Mouse (Mus musculus): Measurements from ENCODE around the gene Krtap26-1. TPM values are rescaled to one million over a fixed set of nuclear protein-coding genes. Genes with fewer than 3 reads are reported as not detected.

Gene Krtap26-1
- not detected in 2 replicates for polyA plus RNA-seq (2016; fragmentation: Nextera tagmentation; extraction: Ambion mirVana)

DNA sequence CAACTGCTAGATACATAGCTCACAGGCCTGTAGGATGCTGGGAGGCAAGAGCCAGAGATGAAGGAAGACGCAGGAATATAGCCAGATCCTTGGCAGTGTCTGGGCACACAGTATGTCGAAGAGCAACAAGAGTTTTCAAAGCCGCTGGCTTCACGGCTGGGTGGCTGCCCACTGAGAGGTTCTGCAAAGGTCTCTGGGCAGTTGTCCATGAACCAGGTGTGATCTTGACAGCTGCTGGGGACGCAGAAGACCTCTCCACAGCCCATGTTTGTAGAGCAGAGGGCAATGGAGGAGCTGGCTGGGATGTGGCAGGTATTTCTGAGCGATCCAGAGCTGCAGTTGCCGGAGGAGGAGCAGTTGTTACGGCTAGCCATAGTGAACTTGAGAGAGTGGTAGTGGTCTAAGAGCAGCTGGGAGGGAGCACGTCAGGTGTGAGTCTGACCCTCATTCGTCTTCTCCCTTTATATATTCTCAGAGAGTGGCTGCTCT, at the start of gene Krtap26-1:
Krtap26-1 (minus strand) TSS at position 439 of the 489 bp plus-strand sequence.
- 93% methylated on average over 10 of the region's 10 CpGs for WGBS
- DNase-seq (ENCODE audit: extremely low spot score, low spot score): no peak
- Histone ChIP-seq H3K27me3 (ENCODE audit: poor library complexity, severe bottlenecking) (no peaks in the 10 kb centered on the region), H3K9me3 (no peaks in the 10 kb centered on the region), H3K4me1 (0 out of 2 replicates have a peak, but pooled peaks cover 4% of the 10 kb centered on the region), H3K27ac (no peak within 1 kb of the TSS), H3K4me3 (no peak within 1 kb of the TSS), H3K36me3 (replicated peaks) (no peaks in the 10 kb centered on the region)

DNA sequence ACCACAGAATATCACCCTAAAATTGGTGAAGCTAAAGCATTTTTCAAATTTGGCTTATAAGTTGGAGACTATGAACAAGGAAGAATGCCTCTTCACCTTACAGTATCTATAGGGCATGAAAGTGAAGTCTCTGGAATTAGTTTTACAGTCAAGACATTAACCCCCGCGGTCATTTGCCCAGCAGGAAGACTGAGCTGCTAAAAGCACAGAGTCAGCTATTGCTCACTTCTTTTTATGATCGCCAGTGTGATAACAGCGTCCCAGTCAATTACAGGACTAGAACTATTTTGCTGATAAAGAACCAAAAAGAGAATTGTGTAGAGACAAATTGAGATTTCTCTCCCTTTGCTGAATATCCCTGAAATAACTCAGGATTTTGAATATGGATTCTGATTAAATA, 48.7 kb upstream of the Krtap26-1 start:
- Histone ChIP-seq H3K9me3 (no peaks in the 10 kb centered on the region), H3K27me3 (ENCODE audit: poor library complexity, severe bottlenecking) (no peaks in the 10 kb centered on the region), H3K4me1 (no peaks in the 10 kb centered on the region), H3K4me3 (no peak overlapping the region), H3K27ac (no peak overlapping the region), H3K36me3 (replicated peaks) (no peaks in the 10 kb centered on the region)
- WGBS: 88% methylated on average over 4 of the region's 4 CpGs
- DNase-seq (ENCODE audit: extremely low spot score, low spot score): no peak

GRCm38 (mm10) chr16:88681282-88681681, 33.7 kb upstream of the Krtap26-1 start:
- Histone ChIP-seq H3K9me3 (no peaks in the 10 kb centered on the region), H3K36me3 (replicated peaks) (no peaks in the 10 kb centered on the region), H3K27me3 (ENCODE audit: poor library complexity, severe bottlenecking) (no peaks in the 10 kb centered on the region), H3K27ac (no peak overlapping the region), H3K4me1 (peaks cover 3% of the 10 kb centered on the region; the same call in 1 of the 2 replicates), H3K4me3 (no peak overlapping the region)
- no peak for DNase-seq (ENCODE audit: extremely low spot score, low spot score)
- 50% methylated on average over 2 of the region's 2 CpGs for WGBS

- DNase-seq (ENCODE audit: extremely low spot score, low spot score): no peak
- Histone ChIP-seq H3K27ac (no peak overlapping the region), H3K9me3 (no peaks in the 10 kb centered on the region), H3K4me3 (no peak overlapping the region), H3K27me3 (ENCODE audit: poor library complexity, severe bottlenecking) (no peaks in the 10 kb centered on the region), H3K4me1 (peaks cover 3% of the 10 kb centered on the region; the same call in 1 of the 2 replicates), H3K36me3 (replicated peaks) (no peaks in the 10 kb centered on the region)
- WGBS: 90% methylated on average over 6 of the region's 6 CpGs
Observed at GRCm38 (mm10) chr16:88679099-88679498, 31.5 kb upstream of the Krtap26-1 start.

- Histone ChIP-seq H3K36me3 (replicated peaks) (no peaks in the 10 kb centered on the region), H3K4me3 (no peak within 1 kb of the TSS), H3K27me3 (ENCODE audit: poor library complexity, severe bottlenecking) (no peaks in the 10 kb centered on the region), H3K27ac (no peak within 1 kb of the TSS), H3K9me3 (no peaks in the 10 kb centered on the region), H3K4me1 (no peaks in the 10 kb centered on the region)
- 91% methylated on average over 4 of the region's 4 CpGs for WGBS
- no peak for DNase-seq (ENCODE audit: extremely low spot score, low spot score)
Observed at GRCm38 (mm10) chr16:88671571-88671970, 24.0 kb upstream of the Krtap26-1 start, which contains the start of gene Krtap27-1. Gene Krtap27-1, minus strand, starts transcription at chr16:88671671.

- Histone ChIP-seq H3K36me3 (replicated peaks) (no peaks in the 10 kb centered on the region), H3K4me1 (no peaks in the 10 kb centered on the region), H3K27me3 (ENCODE audit: poor library complexity, severe bottlenecking) (no peaks in the 10 kb centered on the region), H3K9me3 (no peaks in the 10 kb centered on the region), H3K4me3 (no peak overlapping the region), H3K27ac (no peak overlapping the region)
- WGBS: 76% methylated on average over 1 of the region's 1 CpGs
- DNase-seq (ENCODE audit: extremely low spot score, low spot score): no peak
Observed at GRCm38 (mm10) chr16:88657426-88657825, 9.8 kb upstream of the Krtap26-1 start.

DNA sequence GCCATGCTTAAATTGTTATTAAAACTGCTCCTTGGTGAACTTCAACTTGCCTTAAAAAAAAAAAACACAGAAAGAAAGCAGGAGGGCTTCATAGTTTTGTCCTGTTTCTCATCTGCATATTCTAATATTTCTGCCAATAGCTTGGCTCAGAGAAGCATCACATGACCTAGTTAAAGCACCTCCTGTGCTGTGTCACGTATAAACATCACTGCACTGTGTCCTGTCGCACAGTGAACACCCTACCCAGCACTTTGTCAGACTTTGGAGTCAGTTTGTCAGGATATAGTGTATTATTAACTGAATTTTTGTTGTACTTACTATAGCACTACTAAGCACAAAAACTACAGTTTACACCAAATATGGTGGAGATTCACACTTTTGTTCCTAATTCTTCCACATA, 4.4 kb upstream of the Krtap26-1 start:
- H3K9me3 ChIP-seq: no peaks in the 10 kb centered on the region
- no peak overlapping the region for H3K27ac ChIP-seq
- no peaks in the 10 kb centered on the region for H3K27me3 ChIP-seq (ENCODE audit: poor library complexity, severe bottlenecking)
- 0 out of 2 replicates have a peak, but pooled peaks cover 3% of the 10 kb centered on the region for H3K4me1 ChIP-seq
- DNase-seq (ENCODE audit: extremely low spot score, low spot score): no peak
- no peaks in the 10 kb centered on the region for H3K36me3 ChIP-seq (replicated peaks)
- WGBS: 83% methylated on average over 2 of the region's 2 CpGs
- H3K4me3 ChIP-seq: no peak overlapping the region

DNA sequence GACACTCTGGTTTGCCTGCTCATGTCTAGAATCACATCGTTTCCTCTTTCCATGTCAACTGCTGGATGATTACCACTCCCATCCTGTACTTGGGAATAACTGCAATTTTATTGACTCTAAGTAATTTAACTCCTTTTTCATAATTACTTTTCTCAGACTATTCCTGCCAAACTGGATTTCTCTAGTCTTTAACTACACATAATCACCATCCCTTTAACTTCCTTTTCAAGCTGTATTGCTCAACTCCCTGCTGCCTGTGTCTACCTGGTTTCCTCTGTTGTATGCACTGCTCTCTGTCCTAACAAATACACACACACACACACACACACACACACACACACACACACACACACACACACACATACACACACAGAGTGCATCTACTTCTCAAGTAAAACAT, 3.5 kb upstream of the Krtap26-1 start:
- Histone ChIP-seq H3K27ac (no peak overlapping the region), H3K4me3 (no peak overlapping the region), H3K4me1 (0 out of 2 replicates have a peak, but pooled peaks cover 4% of the 10 kb centered on the region), H3K27me3 (ENCODE audit: poor library complexity, severe bottlenecking) (no peaks in the 10 kb centered on the region), H3K9me3 (no peaks in the 10 kb centered on the region), H3K36me3 (replicated peaks) (no peaks in the 10 kb centered on the region)
- WGBS: 91% methylated on average over 1 of the region's 1 CpGs
- DNase-seq (ENCODE audit: extremely low spot score, low spot score): no peak

GRCm38 (mm10) chr16:88646366-88647111, 1.1 kb downstream of the Krtap26-1 start:
- WGBS: 89% methylated on average over 8 of the region's 8 CpGs
- no peaks in the 10 kb centered on the region for H3K27me3 ChIP-seq (ENCODE audit: poor library complexity, severe bottlenecking)
- no peak overlapping the region for H3K4me3 ChIP-seq
- no peak for DNase-seq (ENCODE audit: extremely low spot score, low spot score)
- no peaks in the 10 kb centered on the region for H3K9me3 ChIP-seq
- 0 out of 2 replicates have a peak, but pooled peaks cover 4% of the 10 kb centered on the region for H3K4me1 ChIP-seq
- H3K27ac ChIP-seq: no peak overlapping the region
- H3K36me3 ChIP-seq (replicated peaks): no peaks in the 10 kb centered on the region

- Histone ChIP-seq H3K27ac (no peak overlapping the region), H3K9me3 (no peaks in the 10 kb centered on the region), H3K36me3 (replicated peaks) (no peaks in the 10 kb centered on the region), H3K27me3 (ENCODE audit: poor library complexity, severe bottlenecking) (no peaks in the 10 kb centered on the region), H3K4me3 (no peak overlapping the region), H3K4me1 (no peaks in the 10 kb centered on the region)
- WGBS: 93% methylated on average over 3 of the region's 3 CpGs
- no peak for DNase-seq (ENCODE audit: extremely low spot score, low spot score)
Observed at GRCm38 (mm10) chr16:88640053-88640452, 7.5 kb downstream of the Krtap26-1 start.

DNA sequence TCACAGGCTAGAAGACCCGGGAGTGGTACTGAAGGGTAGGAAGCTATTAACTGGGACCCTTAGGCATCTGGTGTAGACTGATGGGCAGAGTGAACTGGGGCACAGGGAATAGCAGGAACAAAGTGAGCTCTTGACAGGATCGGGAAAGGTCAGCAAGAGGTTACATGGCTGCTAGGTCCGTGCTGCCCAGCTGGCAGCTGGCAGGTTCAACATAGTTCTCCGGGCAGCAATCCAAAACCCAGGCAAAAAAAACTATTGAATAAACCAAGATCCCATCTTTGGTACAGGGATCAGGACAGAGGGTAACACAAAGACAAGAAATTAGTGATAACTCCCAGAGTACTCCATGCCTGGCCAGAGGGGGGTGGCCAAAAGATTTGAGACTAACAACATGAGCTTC, 12.5 kb downstream of the Krtap26-1 start:
- H3K9me3 ChIP-seq: no peaks in the 10 kb centered on the region
- DNase-seq (ENCODE audit: extremely low spot score, low spot score): no peak
- H3K4me3 ChIP-seq: no peak overlapping the region
- H3K36me3 ChIP-seq (replicated peaks): no peaks in the 10 kb centered on the region
- no peaks in the 10 kb centered on the region for H3K4me1 ChIP-seq
- no peak overlapping the region for H3K27ac ChIP-seq
- WGBS: 79% methylated on average over 4 of the region's 4 CpGs
- no peaks in the 10 kb centered on the region for H3K27me3 ChIP-seq (ENCODE audit: poor library complexity, severe bottlenecking)

- H3K27ac ChIP-seq: no peak overlapping the region
- H3K36me3 ChIP-seq (replicated peaks): no peaks in the 10 kb centered on the region
- no peaks in the 10 kb centered on the region for H3K27me3 ChIP-seq (ENCODE audit: poor library complexity, severe bottlenecking)
- H3K9me3 ChIP-seq: no peaks in the 10 kb centered on the region
- no peak overlapping the region for H3K4me3 ChIP-seq
- no peaks in the 10 kb centered on the region for H3K4me1 ChIP-seq
- DNase-seq (ENCODE audit: extremely low spot score, low spot score): no peak
- WGBS: 84% methylated on average over 4 of the region's 4 CpGs
Observed at GRCm38 (mm10) chr16:88631474-88631873, 16.1 kb downstream of the Krtap26-1 start.

DNA sequence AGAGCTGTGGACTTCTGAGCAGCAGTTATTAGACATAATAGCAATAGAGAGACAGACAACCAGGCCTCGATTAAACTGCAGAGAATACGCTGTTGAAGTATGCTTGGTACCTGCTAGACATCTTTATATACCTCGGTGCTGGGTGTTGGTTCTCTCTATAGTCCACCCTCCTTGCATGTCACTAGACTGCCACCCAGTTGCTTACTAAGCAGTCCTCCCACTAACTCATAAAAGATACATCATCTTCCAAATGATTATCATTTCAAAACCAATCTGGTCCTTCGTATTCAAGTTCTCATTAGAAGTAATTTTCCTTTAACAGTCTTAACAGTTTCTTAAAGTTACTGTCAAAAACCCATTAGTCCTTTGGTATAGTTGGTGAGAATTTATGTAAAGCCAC, 20.0 kb downstream of the Krtap26-1 start, which contains the start of gene 2310079G19Rik:
2310079G19Rik (minus strand) TSS at position 101 of the 400 bp plus-strand sequence.
- Histone ChIP-seq H3K9me3 (no peaks in the 10 kb centered on the region), H3K27ac (no peak within 1 kb of the TSS), H3K27me3 (ENCODE audit: poor library complexity, severe bottlenecking) (no peaks in the 10 kb centered on the region), H3K36me3 (replicated peaks) (no peaks in the 10 kb centered on the region), H3K4me1 (no peaks in the 10 kb centered on the region), H3K4me3 (no peak within 1 kb of the TSS)
- DNase-seq (ENCODE audit: extremely low spot score, low spot score): no peak
- WGBS: 95% methylated on average over 4 of the region's 4 CpGs
